Mouse (Mus musculus): ENCODE results near the gene Zic5. TPM values are rescaled to one million over a fixed set of nuclear protein-coding genes. Genes with fewer than 3 reads are reported as not detected.

Gene Zic5
- polyA plus RNA-seq, 1 experiment from 2014 or later: 30.0 TPM

DNA sequence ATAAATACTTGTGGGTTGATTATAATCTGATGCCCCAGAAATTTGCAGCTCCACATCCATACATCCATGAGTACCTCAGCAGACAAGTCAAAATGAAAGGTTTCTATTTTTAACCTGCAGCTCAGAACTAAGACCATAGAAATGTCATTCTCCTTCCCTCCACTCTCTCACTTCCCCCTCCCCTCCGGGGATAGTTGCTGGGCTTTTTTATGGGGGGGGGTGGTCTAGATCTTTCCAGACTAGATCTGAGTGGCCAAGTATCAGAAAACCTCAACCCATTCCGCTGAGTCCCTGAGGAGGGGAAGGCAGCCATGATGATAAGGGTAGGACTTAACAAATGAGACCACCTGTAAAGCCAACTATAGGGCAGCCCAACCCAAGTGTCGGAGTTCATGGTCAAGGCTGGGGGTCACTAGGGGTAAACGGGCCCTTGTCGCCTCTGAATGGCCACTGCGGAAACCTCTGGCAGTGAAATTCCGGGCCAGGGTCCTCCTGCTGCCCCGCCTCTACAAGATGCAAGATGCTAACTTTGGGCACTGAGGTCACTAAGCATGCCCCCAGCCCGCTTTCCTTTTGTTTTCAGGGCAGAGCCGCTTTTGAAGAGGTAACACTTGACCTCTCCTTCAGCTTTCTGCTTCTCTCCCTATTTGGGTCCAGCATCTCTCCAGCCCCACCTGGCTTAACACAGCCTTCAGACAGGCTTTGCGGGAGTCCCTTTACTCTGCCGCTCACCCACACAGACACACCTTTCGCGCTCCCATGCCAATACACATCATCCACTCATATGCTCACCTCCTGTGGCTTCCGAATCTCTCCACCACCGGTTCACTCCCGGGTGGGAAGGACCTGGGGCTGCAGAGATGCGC lies 18.3 kb upstream of the Zic5 start:
- Histone ChIP-seq H3K9me3 (ENCODE audit: control insufficient read depth, low read length) (no peaks in the 10 kb centered on the region), H3K4me2 (ENCODE audit: low read depth, low read length, severe bottlenecking) (peak overlapping the region; percentile 42), H3K4me3 (ENCODE audit: low read depth, low read length) (0 out of 2 replicates have a peak overlapping the region, but pooled peaks have one; percentile 11), H3K36me3 (ENCODE audit: control insufficient read depth, insufficient read depth, low read length) (no peaks in the 10 kb centered on the region), H3K4me1 (replicated peaks; ENCODE audit: control insufficient read depth, insufficient read depth, low read length) (peaks cover 22% of the 10 kb centered on the region), H3K9ac (ENCODE audit: low read length) (peak overlapping the region; percentile 5; the same call in 1 of the 2 replicates), H3K27me3 (ENCODE audit: control insufficient read depth, insufficient read depth, low read length) (peaks cover 39% of the 10 kb centered on the region), H3K27ac (ENCODE audit: low read depth, low read length) (no peak overlapping the region)
- WGBS: 4% methylated on average over 18 of the region's 18 CpGs
- ATAC-seq (replicated peaks; ENCODE audit: low FRiP score): no peak
- DNase-seq (ENCODE audit: low spot score): peak; percentile 72

DNA sequence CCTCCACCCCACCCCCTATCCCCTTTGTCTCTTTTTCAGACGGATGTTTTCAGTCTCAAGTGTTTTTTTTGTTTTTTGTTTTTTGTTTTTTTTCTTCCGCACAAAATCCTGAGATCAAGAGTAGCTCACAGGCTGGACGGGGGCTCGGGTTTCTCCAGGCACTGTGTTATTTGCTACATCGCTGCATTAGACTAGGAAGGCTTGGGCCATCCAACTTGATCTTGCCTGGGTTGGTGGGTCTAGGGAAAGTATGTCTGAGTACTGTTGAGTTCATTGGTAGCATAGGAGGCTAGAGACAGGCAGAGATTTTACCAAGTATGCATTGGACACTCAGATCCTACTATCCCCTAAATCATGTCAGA lies 17.5 kb upstream of the Zic5 start:
- Histone ChIP-seq H3K4me1 (replicated peaks; ENCODE audit: control insufficient read depth, insufficient read depth, low read length) (peaks cover 25% of the 10 kb centered on the region), H3K4me3 (ENCODE audit: low read depth, low read length) (peak overlapping the region; percentile 84), H3K4me2 (ENCODE audit: low read depth, low read length, severe bottlenecking) (peak overlapping the region; percentile 55), H3K27me3 (ENCODE audit: control insufficient read depth, insufficient read depth, low read length) (peaks cover 41% of the 10 kb centered on the region), H3K36me3 (ENCODE audit: control insufficient read depth, insufficient read depth, low read length) (no peaks in the 10 kb centered on the region; the same call in 1 of the 2 replicates), H3K9ac (ENCODE audit: low read length) (peak overlapping the region; percentile 73), H3K27ac (ENCODE audit: low read depth, low read length) (no peak overlapping the region), H3K9me3 (ENCODE audit: control insufficient read depth, low read length) (no peaks in the 10 kb centered on the region)
- DNase-seq (ENCODE audit: low spot score): no peak
- no peak for ATAC-seq (replicated peaks; ENCODE audit: low FRiP score)
- WGBS: 3% methylated on average over 5 of the region's 5 CpGs

DNA sequence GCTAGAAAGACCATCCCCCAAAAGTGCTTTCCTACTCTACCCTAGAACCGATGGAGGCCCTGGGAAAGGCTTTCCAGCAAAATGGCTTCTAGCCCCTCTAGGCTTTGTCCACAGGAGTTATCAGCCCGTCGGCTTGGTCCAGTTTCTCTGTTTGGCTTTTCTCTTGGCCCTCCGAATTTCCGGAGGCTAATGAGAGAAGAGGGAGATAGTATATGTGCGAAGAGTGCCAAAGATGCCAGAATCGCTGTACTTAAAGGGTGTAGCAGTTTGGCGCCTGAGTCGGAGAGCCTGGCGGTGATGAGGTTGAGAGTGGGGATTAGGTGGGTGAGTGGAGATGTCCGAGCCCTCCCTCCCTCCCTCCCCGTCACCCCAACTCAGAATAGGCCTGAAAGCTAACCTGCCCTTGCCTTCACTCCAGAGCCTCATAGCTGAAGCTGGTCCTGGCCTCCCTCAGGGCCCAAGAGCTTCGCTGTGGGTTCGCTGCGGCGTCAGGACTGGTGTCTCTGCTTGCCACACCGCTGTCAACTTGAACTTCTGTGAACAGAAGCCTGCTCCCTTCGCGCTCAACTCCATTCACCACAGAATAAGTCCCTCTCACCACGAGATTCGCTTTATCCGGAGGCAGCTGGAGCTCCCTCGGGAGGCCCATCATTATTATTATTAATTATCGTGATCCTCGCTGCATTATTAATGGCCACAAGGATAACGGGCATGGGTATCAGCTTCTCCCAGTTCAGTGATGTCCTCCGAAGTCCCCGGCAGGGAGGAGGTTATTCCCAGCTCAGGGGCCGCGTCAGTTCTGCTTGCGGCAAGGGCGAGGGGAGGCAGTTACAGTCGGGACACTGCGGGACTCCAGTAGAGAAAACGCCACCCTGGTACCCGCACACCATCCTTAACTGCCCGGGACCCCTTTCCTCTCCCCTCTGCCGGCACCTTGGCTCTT lies 16.9 kb upstream of the Zic5 start:
- Histone ChIP-seq H3K4me3 (ENCODE audit: low read depth, low read length) (peak overlapping the region; percentile 84), H3K27me3 (ENCODE audit: control insufficient read depth, insufficient read depth, low read length) (peaks cover 39% of the 10 kb centered on the region), H3K4me2 (ENCODE audit: low read depth, low read length, severe bottlenecking) (peak overlapping the region; percentile 55), H3K9me3 (ENCODE audit: control insufficient read depth, low read length) (no peaks in the 10 kb centered on the region), H3K27ac (ENCODE audit: low read depth, low read length) (peak overlapping the region; percentile 48), H3K4me1 (replicated peaks; ENCODE audit: control insufficient read depth, insufficient read depth, low read length) (peaks cover 24% of the 10 kb centered on the region), H3K9ac (ENCODE audit: low read length) (peak overlapping the region; percentile 73), H3K36me3 (ENCODE audit: control insufficient read depth, insufficient read depth, low read length) (no peaks in the 10 kb centered on the region; the same call in 1 of the 2 replicates)
- peak; percentile 19 for ATAC-seq (replicated peaks; ENCODE audit: low FRiP score)
- 2% methylated on average over 38 of the region's 38 CpGs for WGBS
- DNase-seq (ENCODE audit: low spot score): peak; percentile 81

DNA sequence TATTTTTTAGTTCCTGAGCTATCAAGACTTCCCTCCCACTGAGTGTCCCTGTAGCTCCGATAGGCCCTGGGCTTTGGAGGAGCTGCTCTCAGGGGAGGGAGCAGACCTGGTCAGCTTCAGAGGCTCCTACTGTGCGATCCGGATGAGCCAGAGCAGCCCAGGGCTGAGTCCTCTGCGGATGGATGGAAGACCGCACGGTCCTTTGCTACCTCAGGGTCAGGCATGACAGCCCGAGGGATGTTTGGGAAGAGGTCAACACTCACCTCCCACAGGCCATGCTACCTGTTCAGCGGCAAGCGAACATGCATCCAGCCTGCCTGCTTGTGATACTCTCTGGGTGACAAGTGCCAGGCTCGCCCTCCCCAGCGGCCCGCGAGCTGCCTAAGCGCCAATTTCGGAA lies 15.7 kb upstream of the Zic5 start:
- Histone ChIP-seq H3K36me3 (ENCODE audit: control insufficient read depth, insufficient read depth, low read length) (no peaks in the 10 kb centered on the region; the same call in 1 of the 2 replicates), H3K4me3 (ENCODE audit: low read depth, low read length) (peak overlapping the region; percentile 84), H3K4me1 (replicated peaks; ENCODE audit: control insufficient read depth, insufficient read depth, low read length) (peaks cover 23% of the 10 kb centered on the region), H3K4me2 (ENCODE audit: low read depth, low read length, severe bottlenecking) (peak overlapping the region; percentile 55), H3K27ac (ENCODE audit: low read depth, low read length) (peak overlapping the region; percentile 48; the same call in 1 of the 2 replicates), H3K27me3 (ENCODE audit: control insufficient read depth, insufficient read depth, low read length) (peaks cover 34% of the 10 kb centered on the region), H3K9me3 (ENCODE audit: control insufficient read depth, low read length) (no peaks in the 10 kb centered on the region), H3K9ac (ENCODE audit: low read length) (peak overlapping the region; percentile 73)
- peak; percentile 30; the same call in 1 of the 2 replicates for ATAC-seq (replicated peaks; ENCODE audit: low FRiP score)
- DNase-seq (ENCODE audit: low spot score): peak; percentile 76
- WGBS: 4% methylated on average over 15 of the region's 15 CpGs

DNA sequence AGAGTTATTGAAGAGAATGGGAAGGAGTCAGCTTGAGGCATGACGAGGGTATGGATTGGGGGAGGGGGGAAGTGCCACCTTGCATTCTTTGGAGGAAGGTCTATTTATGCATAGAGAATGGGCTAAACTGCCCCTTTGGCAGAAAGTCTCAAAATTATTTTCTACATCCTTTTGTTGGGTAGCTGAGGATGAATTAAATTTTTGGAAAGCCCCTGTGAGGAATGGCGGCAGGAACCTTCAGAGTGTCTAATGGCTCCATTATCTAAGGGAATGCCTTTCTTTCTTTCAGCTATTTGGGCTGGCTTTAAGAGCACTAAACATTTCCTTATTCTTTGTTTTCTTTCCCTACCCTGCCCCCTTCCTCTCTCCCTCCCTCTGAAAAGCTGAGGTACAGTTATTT lies 14.9 kb upstream of the Zic5 start:
- WGBS: 4% methylated on average over 2 of the region's 2 CpGs
- Histone ChIP-seq H3K27ac (ENCODE audit: low read depth, low read length) (peak overlapping the region; percentile 48), H3K36me3 (ENCODE audit: control insufficient read depth, insufficient read depth, low read length) (no peaks in the 10 kb centered on the region; the same call in 1 of the 2 replicates), H3K9ac (ENCODE audit: low read length) (peak overlapping the region; percentile 73), H3K4me1 (replicated peaks; ENCODE audit: control insufficient read depth, insufficient read depth, low read length) (peaks cover 22% of the 10 kb centered on the region), H3K4me2 (ENCODE audit: low read depth, low read length, severe bottlenecking) (peak overlapping the region; percentile 55), H3K27me3 (ENCODE audit: control insufficient read depth, insufficient read depth, low read length) (peaks cover 31% of the 10 kb centered on the region), H3K4me3 (ENCODE audit: low read depth, low read length) (peak overlapping the region; percentile 84), H3K9me3 (ENCODE audit: control insufficient read depth, low read length) (no peaks in the 10 kb centered on the region)
- DNase-seq (ENCODE audit: low spot score) (no peak), ATAC-seq (replicated peaks; ENCODE audit: low FRiP score) (no peak)

DNA sequence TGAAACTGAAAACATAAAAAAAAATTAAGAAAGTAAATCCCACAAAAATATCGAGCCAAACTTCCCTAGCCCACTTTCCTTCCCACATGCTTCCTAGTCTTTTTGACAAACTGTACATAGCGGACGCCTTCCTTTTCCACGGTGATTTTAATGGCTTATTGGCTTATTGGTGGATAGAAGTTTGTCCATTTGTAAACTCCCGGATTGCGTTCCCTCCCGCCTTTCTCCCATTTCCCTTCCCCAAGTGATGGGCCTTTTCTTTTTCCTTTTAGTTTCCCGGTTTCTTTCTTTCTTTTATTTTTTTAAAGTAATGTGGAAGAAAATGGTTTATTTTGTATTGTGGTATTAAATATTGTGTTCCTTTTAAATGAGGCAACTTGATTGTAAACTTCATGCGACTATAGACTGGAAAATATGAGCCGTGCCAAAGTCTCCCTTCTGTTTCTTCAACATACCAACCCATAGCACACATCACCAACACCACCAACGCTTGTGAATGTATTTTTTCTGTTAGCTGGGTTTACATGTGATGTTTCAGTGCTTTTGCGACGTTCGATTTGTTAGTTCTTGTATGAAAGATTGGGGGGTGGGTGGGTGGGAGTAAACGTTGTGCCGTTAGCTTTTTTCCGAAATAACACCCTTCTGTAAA lies 14.1 kb upstream of the Zic5 start:
- no peak for DNase-seq (ENCODE audit: low spot score)
- Histone ChIP-seq H3K4me3 (ENCODE audit: low read depth, low read length) (peak overlapping the region; percentile 84), H3K9ac (ENCODE audit: low read length) (peak overlapping the region; percentile 99), H3K9me3 (ENCODE audit: control insufficient read depth, low read length) (no peaks in the 10 kb centered on the region), H3K4me1 (replicated peaks; ENCODE audit: control insufficient read depth, insufficient read depth, low read length) (peaks cover 16% of the 10 kb centered on the region), H3K4me2 (ENCODE audit: low read depth, low read length, severe bottlenecking) (peak overlapping the region; percentile 55), H3K27me3 (ENCODE audit: control insufficient read depth, insufficient read depth, low read length) (peaks cover 24% of the 10 kb centered on the region), H3K27ac (ENCODE audit: low read depth, low read length) (peak overlapping the region; percentile 48; the same call in 1 of the 2 replicates), H3K36me3 (ENCODE audit: control insufficient read depth, insufficient read depth, low read length) (no peaks in the 10 kb centered on the region; the same call in 1 of the 2 replicates)
- no peak for ATAC-seq (replicated peaks; ENCODE audit: low FRiP score)
- WGBS: 9% methylated on average over 17 of the region's 17 CpGs

DNA sequence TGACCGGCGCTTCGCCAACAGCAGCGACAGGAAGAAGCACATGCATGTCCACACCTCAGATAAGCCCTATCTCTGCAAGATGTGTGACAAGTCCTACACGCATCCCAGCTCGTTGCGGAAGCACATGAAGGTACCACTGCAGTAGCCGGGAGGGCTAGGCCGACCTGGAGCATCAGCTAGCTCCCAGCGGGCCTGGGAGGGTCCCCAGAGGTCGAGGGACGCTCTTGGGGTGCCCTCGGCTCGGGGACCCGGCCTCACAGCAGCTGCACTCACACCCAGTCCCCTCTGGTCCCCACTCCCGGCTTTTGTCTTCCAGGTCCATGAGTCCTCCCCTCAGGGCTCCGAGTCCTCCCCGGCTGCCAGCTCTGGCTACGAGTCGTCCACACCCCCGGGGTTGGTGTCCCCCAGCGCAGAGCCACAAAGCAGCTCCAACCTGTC lies 13.1 kb upstream of the Zic5 start:
- ATAC-seq (replicated peaks; ENCODE audit: low FRiP score): no peak

More for the DNA sequence above, 13.1 kb upstream of the Zic5 start:
- Histone ChIP-seq H3K4me1 (replicated peaks; ENCODE audit: control insufficient read depth, insufficient read depth, low read length) (peaks cover 14% of the 10 kb centered on the region), H3K27me3 (ENCODE audit: control insufficient read depth, insufficient read depth, low read length) (peaks cover 15% of the 10 kb centered on the region), H3K4me3 (ENCODE audit: low read depth, low read length) (peak overlapping the region; percentile 84), H3K9me3 (ENCODE audit: control insufficient read depth, low read length) (no peaks in the 10 kb centered on the region), H3K27ac (ENCODE audit: low read depth, low read length) (peak overlapping the region; percentile 99), H3K4me2 (ENCODE audit: low read depth, low read length, severe bottlenecking) (peak overlapping the region; percentile 55), H3K36me3 (ENCODE audit: control insufficient read depth, insufficient read depth, low read length) (no peaks in the 10 kb centered on the region; the same call in 1 of the 2 replicates), H3K9ac (ENCODE audit: low read length) (peak overlapping the region; percentile 99)
- peak; percentile 84 for DNase-seq (ENCODE audit: low spot score)
- 0% methylated on average over 22 of the region's 22 CpGs for WGBS

Measured in forebrain, embryonic 11.5 days (tissue).